Mouse (Mus musculus) hindbrain, embryonic 11.5 days (tissue): ENCODE results near the gene Ubap2. TPM values are rescaled to one million over a fixed set of nuclear protein-coding genes. Genes with fewer than 3 reads are reported as not detected.

Experiments used
- ATAC-seq: fragments of 200-750 bp; cut with Nextera tagmentation; 2 replicates; pipeline ENCODE4 v1.8.0; 2017; ENCODE audit warnings: mild to moderate bottlenecking, moderate TSS enrichment, moderate library complexity; ENCODE audit not compliant: low FRiP score
- DNase-seq: peaks from one replicate; pipeline ENCODE4 v3.0.0-alpha.2; 2015; ENCODE audit warnings: low spot score
- H3K27ac ChIP-seq: fragments of 300-500 bp; sonication (generic); 2 replicates; pipeline ENCODE4 v1.5.1; 2014; ENCODE audit warnings: mild to moderate bottlenecking, low read depth, low read length
- H3K27me3 ChIP-seq: fragments of 300-500 bp; sonication (generic); 2 replicates; pipeline ENCODE4 v1.6.1; 2014; ENCODE audit warnings: mild to moderate bottlenecking, low read length, moderate library complexity, mixed read lengths; ENCODE audit not compliant: control insufficient read depth, insufficient read depth
- H3K36me3 ChIP-seq: fragments of 300-500 bp; sonication (generic); 2 replicates; pipeline ENCODE4 v1.6.1; 2014; ENCODE audit warnings: mild to moderate bottlenecking, low read length, moderate library complexity, mixed read lengths; ENCODE audit not compliant: control insufficient read depth, insufficient read depth
- H3K4me1 ChIP-seq: fragments of 300-500 bp; sonication (generic); replicated peaks from 2 replicates; pipeline ENCODE4 v1.6.1; 2014; ENCODE audit warnings: low read length, mixed read lengths; ENCODE audit not compliant: control insufficient read depth, insufficient read depth
- H3K4me2 ChIP-seq: fragments of 300-500 bp; sonication (generic); replicated peaks from 2 replicates; pipeline ENCODE4 v1.6.1; 2014; ENCODE audit warnings: mild to moderate bottlenecking, low read depth, low read length
- H3K4me3 ChIP-seq: fragments of 300-500 bp; sonication (generic); 2 replicates; pipeline ENCODE4 v1.5.1; 2014; ENCODE audit warnings: low read depth, low read length
- H3K9ac ChIP-seq: fragments of 300-500 bp; sonication (generic); 2 replicates; pipeline ENCODE4 v1.6.1; 2014; ENCODE audit warnings: low read depth, low read length
- H3K9me3 ChIP-seq: fragments of 300-500 bp; sonication (generic); 2 replicates; pipeline ENCODE4 v1.6.1; 2016; ENCODE audit warnings: low read length; ENCODE audit not compliant: control insufficient read depth
- WGBS: fragments of 180-500 bp; shearing (Covaris S2); extraction: QIAGEN DNeasy Blood & Tissue Kit; methylation state at CpG from one replicate; pipeline ENCODE4 v1.1.7; 2014; 5-methylcytosine and 5-hydroxymethylcytosine counted together
- polyA plus RNA-seq: library from polyadenylated mRNA; unstranded; fragments of >200 nt; fragmentation: Nextera tagmentation; extraction: Ambion mirVana; gene quantifications from 2 replicates; pipeline ENCODE4 v1.2.1, GENCODE M21; 2014

Ubap2 gene
- polyA plus RNA-seq, 1 experiment from 2014 or later: 66.3 TPM

- Histone ChIP-seq H3K36me3 (no peaks in the 10 kb centered on the region), H3K27me3 (no peaks in the 10 kb centered on the region), H3K9ac (no peak overlapping the region), H3K4me2 (no peak overlapping the region), H3K4me1 (no peaks in the 10 kb centered on the region), H3K27ac (peak overlapping the region; percentile 67), H3K9me3 (no peaks in the 10 kb centered on the region), H3K4me3 (no peak overlapping the region)
- DNase-seq (peak; percentile 87), ATAC-seq (no peak)
- WGBS: 82% methylated on average over 6 of the region's 6 CpGs
Measured at GRCm38 (mm10) chr4:41165693-41166475, 109.1 kb downstream of the Ubap2 start.

GRCm38 (mm10) chr4:41164974-41165373, 110.0 kb downstream of the Ubap2 start:
- H3K4me2 ChIP-seq: no peak overlapping the region
- H3K4me1 ChIP-seq: no peaks in the 10 kb centered on the region
- no peak overlapping the region for H3K4me3 ChIP-seq
- DNase-seq (peak; percentile 19), ATAC-seq (no peak)
- H3K27me3 ChIP-seq: no peaks in the 10 kb centered on the region
- H3K27ac ChIP-seq: peak overlapping the region; percentile 67; the same call in 1 of the 2 replicates
- no peaks in the 10 kb centered on the region for H3K36me3 ChIP-seq
- WGBS: 18% methylated on average over 2 of the region's 2 CpGs
- no peak overlapping the region for H3K9ac ChIP-seq
- no peaks in the 10 kb centered on the region for H3K9me3 ChIP-seq

GRCm38 (mm10) chr4:41161232-41161631, 113.7 kb downstream of the Ubap2 start:
- no peaks in the 10 kb centered on the region for H3K36me3 ChIP-seq
- ATAC-seq (no peak), DNase-seq (no peak)
- H3K9me3 ChIP-seq: no peaks in the 10 kb centered on the region
- H3K9ac ChIP-seq: no peak overlapping the region
- no peaks in the 10 kb centered on the region for H3K4me1 ChIP-seq
- no peaks in the 10 kb centered on the region for H3K27me3 ChIP-seq
- no peak overlapping the region for H3K4me3 ChIP-seq
- WGBS: 98% methylated on average over 3 of the region's 3 CpGs
- no peak overlapping the region for H3K27ac ChIP-seq
- H3K4me2 ChIP-seq: no peak overlapping the region

- 97% methylated on average over 1 of the region's 1 CpGs for WGBS
- Histone ChIP-seq H3K4me2 (no peak overlapping the region), H3K27me3 (no peaks in the 10 kb centered on the region), H3K27ac (no peak overlapping the region), H3K4me1 (no peaks in the 10 kb centered on the region), H3K9me3 (no peaks in the 10 kb centered on the region), H3K36me3 (no peaks in the 10 kb centered on the region), H3K4me3 (no peak overlapping the region), H3K9ac (no peak overlapping the region)
- no peak for DNase-seq
- no peak for ATAC-seq
Measured at GRCm38 (mm10) chr4:41158251-41158650, 116.7 kb downstream of the Ubap2 start.

GRCm38 (mm10) chr4:41156961-41157360, 118.0 kb downstream of the Ubap2 start:
- Histone ChIP-seq H3K4me1 (no peaks in the 10 kb centered on the region), H3K27ac (no peak overlapping the region), H3K9ac (no peak overlapping the region), H3K4me2 (no peak overlapping the region), H3K36me3 (no peaks in the 10 kb centered on the region), H3K27me3 (no peaks in the 10 kb centered on the region), H3K9me3 (no peaks in the 10 kb centered on the region), H3K4me3 (no peak overlapping the region)
- WGBS: 90% methylated on average over 9 of the region's 9 CpGs
- DNase-seq: no peak
- no peak for ATAC-seq

- no peaks in the 10 kb centered on the region for H3K36me3 ChIP-seq
- no peak overlapping the region for H3K9ac ChIP-seq
- H3K27ac ChIP-seq: no peak overlapping the region
- no peak overlapping the region for H3K4me3 ChIP-seq
- H3K27me3 ChIP-seq: no peaks in the 10 kb centered on the region
- no peaks in the 10 kb centered on the region for H3K4me1 ChIP-seq
- no peak for DNase-seq
- no peak for ATAC-seq
- no peak overlapping the region for H3K4me2 ChIP-seq
- 91% methylated on average over 3 of the region's 3 CpGs for WGBS
- H3K9me3 ChIP-seq: no peaks in the 10 kb centered on the region
Measured at GRCm38 (mm10) chr4:41153146-41153545, 121.8 kb downstream of the Ubap2 start.

GRCm38 (mm10) chr4:41151186-41151585, 123.8 kb downstream of the Ubap2 start:
- Histone ChIP-seq H3K27ac (no peak overlapping the region), H3K9me3 (no peaks in the 10 kb centered on the region), H3K9ac (no peak overlapping the region), H3K27me3 (no peaks in the 10 kb centered on the region), H3K36me3 (no peaks in the 10 kb centered on the region), H3K4me2 (no peak overlapping the region), H3K4me3 (no peak overlapping the region), H3K4me1 (no peaks in the 10 kb centered on the region)
- ATAC-seq: no peak
- DNase-seq: no peak
- WGBS: 93% methylated on average over 7 of the region's 7 CpGs

- no peaks in the 10 kb centered on the region for H3K4me1 ChIP-seq
Measured at GRCm38 (mm10) chr4:41149891-41150290, 125.1 kb downstream of the Ubap2 start.

More at GRCm38 (mm10) chr4:41149891-41150290, 125.1 kb downstream of the Ubap2 start:
- DNase-seq (no peak), ATAC-seq (no peak)
- Histone ChIP-seq H3K36me3 (no peaks in the 10 kb centered on the region), H3K27ac (no peak overlapping the region), H3K4me2 (no peak overlapping the region), H3K4me3 (no peak overlapping the region), H3K27me3 (no peaks in the 10 kb centered on the region), H3K9me3 (no peaks in the 10 kb centered on the region), H3K9ac (no peak overlapping the region)
- WGBS: 79% methylated on average over 3 of the region's 3 CpGs
